Mouse (Mus musculus) spleen, adult 12 weeks (tissue): ENCODE measurements around the gene Fgd2.
"Not testable (repeated sequence)": the region's sequence is repeated elsewhere in the genome, so short reads cannot be mapped to it uniquely, and the experiment has no call there.

ENCODE experiments used
- DNase-seq: peaks from one replicate; pipeline ENCODE4 v3.0.0; 2022; ENCODE audit warnings: low spot score

Gene Fgd2

GRCm38 (mm10) chr17:29360761-29361221, at the start of gene Fgd2:
TSS of gene Fgd2 (plus strand) at chr17:29360914.
- DNase-seq, result no peak

- no peak for DNase-seq
These were observed 49.1 kb upstream of the Fgd2 start for GRCm38 (mm10) chr17:29311602-29312001.

DNA sequence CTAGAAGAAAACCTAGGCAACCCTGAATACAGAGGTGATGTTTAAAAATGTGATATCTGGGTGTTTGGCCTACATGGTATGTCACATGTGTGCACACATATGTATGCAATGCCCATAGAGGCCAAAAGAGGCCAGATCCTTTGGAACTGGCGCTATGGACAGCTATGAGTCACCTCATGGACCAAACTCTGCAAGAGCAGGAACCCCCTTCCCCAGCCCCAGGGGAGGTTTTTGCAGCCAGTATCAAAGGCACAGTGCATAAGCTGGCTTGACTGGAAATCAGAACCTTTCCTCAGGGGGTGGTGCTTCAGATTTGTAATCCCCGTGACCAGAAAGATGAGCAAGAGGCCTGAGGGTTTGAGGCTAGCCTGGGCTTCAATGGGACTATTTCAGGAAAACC, 48.6 kb upstream of the Fgd2 start:
- no peak for DNase-seq

DNA sequence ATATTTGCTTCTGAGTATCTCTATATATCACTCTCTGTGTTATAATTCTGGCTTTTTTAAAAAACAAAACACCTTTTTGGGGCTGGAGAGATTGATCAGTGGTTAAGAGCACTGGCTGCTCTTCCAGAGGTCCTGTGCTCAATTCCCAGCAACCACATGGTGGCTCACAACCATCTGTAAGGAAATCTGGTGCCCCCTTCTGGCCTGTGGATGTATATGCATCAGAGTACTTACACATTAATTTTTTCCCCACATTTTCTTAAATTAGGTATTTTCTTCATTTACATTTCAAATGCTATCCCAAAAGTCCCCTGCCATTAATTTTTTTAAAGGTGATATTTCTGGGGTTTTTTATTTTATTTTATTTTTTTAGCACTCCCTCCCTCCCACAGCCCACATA, 47.4 kb upstream of the Fgd2 start:
- DNase-seq, result no peak

DNA sequence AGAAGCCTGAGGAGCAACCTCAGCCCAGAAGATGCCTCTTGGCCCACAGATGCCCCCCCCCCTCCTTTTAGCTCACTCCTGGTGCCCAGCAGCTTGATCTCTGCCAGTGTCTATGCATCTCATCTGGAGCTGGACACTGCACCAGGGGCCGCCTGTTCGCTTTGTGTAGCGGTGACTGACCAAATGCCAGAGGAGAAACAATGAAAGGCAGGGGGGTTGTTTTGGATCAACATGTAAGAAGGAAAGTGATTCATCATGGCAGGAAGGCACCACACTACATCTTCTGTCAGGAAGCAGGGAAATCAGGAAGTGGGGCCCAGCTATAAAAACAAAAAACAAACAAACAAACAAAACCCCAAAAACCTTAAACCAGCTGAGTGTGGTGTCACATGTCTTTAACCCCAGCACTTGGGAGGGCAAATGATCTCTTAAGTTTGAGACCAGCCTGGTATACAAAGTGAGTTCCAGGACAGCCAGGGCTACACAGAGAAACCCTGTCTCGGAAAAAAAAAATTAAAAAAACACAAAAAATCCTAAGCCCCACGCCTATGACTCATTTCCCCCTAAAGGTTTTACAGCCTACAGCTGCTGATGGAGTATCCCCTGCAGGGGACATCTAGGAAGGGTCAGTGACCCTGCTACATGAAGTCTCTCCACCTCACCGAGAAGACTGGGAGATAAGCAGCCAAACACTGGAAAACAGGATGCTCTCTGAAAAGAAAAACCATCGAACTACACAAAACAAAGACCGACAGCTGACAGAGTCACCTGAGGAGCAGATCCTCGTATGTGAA, 44.8 kb upstream of the Fgd2 start:
- DNase-seq, result no peak

GRCm38 (mm10) chr17:29316891-29317290, 43.8 kb upstream of the Fgd2 start:
- no peak for DNase-seq

DNA sequence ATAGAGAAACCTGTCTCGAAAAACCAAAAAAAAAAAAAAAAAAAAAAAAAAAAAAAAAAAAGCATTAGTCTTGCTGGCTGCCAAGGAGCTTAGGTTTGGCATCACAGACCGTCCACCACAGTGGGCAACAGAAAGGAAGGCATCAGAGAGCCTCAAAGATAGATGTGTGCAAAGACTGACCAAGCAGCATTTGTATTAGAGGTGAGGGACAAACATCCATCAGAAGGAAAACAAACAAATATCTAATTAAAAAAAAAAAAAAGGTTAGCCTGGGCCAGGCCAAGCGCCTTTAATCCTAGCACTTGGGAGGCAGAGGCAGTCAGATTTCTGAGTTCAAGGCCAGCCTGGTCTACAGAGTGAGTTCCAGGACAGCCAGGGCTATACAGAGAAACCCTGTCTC, 43.3 kb upstream of the Fgd2 start, which contains the start of gene Pi16:
TSS of gene Pi16 (plus strand) at position 301 of the 400 bp plus-strand sequence.
- not testable (repeated sequence) for DNase-seq

- no peak for DNase-seq
These were observed 41.9 kb upstream of the Fgd2 start for GRCm38 (mm10) chr17:29318731-29319250.

- DNase-seq, result no peak
These were observed 41.2 kb upstream of the Fgd2 start for GRCm38 (mm10) chr17:29319476-29319875.

- DNase-seq, result no peak
These were observed 40.7 kb upstream of the Fgd2 start for GRCm38 (mm10) chr17:29319881-29320639.

GRCm38 (mm10) chr17:29321765-29322602, 38.7 kb upstream of the Fgd2 start:
- DNase-seq, result no peak

GRCm38 (mm10) chr17:29322603-29322962, 38.1 kb upstream of the Fgd2 start:
- DNase-seq, result no peak

DNA sequence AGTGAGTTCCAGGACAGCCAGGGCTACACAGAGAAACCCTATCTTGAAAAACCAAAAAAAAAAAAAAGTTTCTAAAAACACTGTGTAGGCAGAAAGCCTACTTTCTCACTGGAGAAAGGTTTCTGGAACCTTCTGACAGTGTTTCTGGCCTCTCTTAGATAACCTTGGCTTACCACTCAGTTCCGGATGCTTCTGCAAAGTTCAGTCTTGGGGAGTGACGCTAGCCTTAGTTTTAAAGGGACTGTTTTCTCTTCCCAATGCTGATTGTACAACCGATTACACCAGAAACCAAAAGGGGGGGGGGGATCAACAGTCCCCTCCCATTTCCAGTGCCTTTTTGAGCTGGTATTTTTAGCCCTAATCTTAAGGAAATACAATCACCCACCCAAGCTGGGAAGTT, 37.1 kb upstream of the Fgd2 start:
- no peak for DNase-seq

DNA sequence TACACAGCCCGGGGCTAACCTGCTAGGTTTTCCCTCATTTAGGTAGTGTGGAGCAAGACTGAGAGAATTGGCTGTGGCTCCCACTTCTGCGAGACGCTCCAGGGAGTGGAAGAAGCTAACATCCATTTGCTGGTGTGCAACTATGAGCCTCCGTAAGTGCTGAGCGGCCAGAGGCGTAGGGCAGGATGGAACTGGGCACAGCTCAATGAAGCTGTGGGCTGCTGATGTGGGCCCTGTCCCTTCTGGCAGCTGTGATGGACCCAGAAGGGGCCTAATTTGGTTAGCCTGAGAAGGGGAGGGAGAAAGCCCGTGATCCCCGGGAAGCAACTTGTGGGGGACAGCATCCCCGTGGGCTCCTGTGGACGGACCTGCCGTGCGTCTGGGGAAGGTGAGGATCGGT, 34.9 kb upstream of the Fgd2 start:
- DNase-seq, result no peak

DNA sequence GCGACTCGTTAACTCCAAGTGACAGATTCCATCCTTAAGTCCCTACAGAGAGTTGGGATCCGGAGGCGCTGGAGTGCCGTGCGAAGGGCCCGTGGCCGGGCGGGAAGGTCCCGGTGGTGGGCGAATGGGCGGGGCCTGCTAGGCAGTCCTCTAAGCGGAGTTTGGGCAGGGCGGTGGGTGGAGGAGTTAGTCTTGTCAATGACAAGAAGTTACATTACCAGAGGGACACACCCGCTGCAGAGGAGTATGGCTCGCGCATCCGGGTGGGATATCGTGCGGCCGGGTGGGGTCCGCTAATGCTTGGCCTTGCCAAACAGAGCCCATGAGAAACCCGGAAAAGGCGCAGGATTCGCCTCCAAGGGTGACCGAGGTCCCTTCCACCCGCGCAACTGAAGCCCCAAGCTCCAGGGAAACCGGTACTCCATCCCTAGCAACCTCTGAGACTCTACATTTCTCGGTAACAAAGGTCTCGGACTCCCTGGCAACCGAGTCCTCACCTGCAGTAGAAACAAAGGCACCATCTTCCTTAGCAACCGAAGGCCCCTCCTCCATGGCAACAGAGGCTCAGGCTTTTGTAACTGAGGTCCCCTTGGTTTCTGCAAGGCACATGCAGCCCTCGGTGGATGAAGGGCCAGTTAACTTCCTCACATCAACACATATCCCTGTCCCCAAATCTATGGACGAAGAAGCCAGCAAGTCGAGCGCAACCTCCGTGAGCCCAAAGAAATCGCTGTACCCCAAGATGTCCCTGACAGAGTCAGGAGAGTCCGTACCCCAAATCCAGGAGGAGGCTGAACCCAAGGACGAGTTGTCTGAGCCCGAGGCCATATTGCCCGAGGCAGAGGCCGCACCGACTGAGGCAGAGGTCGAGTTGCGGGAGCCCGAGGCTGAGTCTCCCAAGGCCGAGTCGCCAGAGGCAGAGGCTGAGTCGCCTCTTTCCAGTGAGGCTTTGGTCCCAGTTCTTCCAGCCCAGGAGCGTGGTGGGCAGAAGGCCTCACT, 33.9 kb upstream of the Fgd2 start:
- DNase-seq, result no peak

- DNase-seq, result no peak
These were observed 33.0 kb upstream of the Fgd2 start for GRCm38 (mm10) chr17:29327691-29328090.

GRCm38 (mm10) chr17:29330221-29330620, 30.5 kb upstream of the Fgd2 start:
- DNase-seq, result no peak

DNA sequence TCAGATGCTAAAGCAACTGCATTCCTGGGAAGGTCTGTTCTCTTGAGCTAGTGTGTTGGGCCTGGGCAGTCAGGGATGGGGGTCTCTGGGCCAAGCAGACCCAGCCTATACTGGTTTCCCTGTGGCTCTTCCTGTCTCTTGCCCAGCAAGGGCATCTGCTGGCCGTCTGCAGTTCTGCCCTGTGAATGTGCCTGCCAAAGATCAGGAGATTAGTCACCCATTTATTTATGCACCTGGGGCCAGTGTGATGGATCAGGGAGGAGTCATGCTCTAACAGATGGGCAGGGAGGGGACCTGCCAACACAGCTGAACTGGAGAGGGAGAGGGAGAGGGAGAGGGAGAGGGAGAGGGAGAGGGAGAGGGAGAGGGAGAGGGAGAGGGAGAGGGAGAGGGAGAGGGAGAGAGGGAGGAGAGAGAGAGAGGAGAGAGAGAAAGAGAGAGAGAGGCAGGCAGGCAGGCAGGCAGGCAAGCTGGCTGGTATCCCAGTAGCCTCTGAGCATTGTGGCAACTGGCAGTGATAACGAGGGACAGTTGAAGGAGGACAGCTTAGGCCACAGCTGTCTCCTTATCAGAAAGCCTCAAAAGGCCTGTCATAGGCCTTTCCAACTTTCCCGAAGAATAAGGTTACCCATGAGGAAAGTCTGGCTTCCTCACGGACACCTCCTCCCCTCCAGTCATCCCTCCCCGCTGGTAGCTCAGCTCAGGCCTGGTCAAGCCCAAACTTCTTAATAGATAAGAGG, 29.9 kb upstream of the Fgd2 start:
- DNase-seq, result no peak

- DNase-seq, result no peak
These were observed 28.5 kb upstream of the Fgd2 start for GRCm38 (mm10) chr17:29332186-29332685.
